Mouse (Mus musculus) liver, embryonic 12.5 days (tissue): ENCODE results near the gene Gm10663. TPM values are rescaled to one million over a fixed set of nuclear protein-coding genes. Genes with fewer than 3 reads are reported as not detected.

Experiments used
- ATAC-seq: fragments of 200-750 bp; cut with Nextera tagmentation; 2 replicates; pipeline ENCODE4 v1.8.0; 2017; ENCODE audit warnings: moderate number of reproducible peaks, mild to moderate bottlenecking, moderate library complexity
- H3K27ac ChIP-seq: fragments of 300-500 bp; sonication (generic); 2 replicates; pipeline ENCODE4 v1.5.1; 2016; ENCODE audit warnings: mild to moderate bottlenecking
- H3K27me3 ChIP-seq: fragments of 300-500 bp; sonication (generic); replicated peaks from 2 replicates; pipeline ENCODE4 v1.6.1; 2016; ENCODE audit warnings: mild to moderate bottlenecking, moderate library complexity
- H3K36me3 ChIP-seq: fragments of 300-500 bp; sonication (generic); 2 replicates; pipeline ENCODE4 v1.6.1; 2016; ENCODE audit warnings: mild to moderate bottlenecking, moderate library complexity
- H3K4me1 ChIP-seq: fragments of 300-500 bp; sonication (generic); 2 replicates; pipeline ENCODE4 v1.6.1; 2016
- H3K4me2 ChIP-seq: fragments of 300-500 bp; sonication (generic); 2 replicates; pipeline ENCODE4 v1.6.1; 2016; ENCODE audit warnings: mild to moderate bottlenecking, moderate library complexity
- H3K4me3 ChIP-seq: fragments of 300-500 bp; sonication (generic); 2 replicates; pipeline ENCODE4 v1.5.1; 2016; ENCODE audit warnings: mild to moderate bottlenecking, moderate library complexity
- H3K9ac ChIP-seq: fragments of 300-500 bp; sonication (generic); 2 replicates; pipeline ENCODE4 v1.6.1; 2016; ENCODE audit warnings: mild to moderate bottlenecking, moderate library complexity
- H3K9me3 ChIP-seq: fragments of 300-500 bp; sonication (generic); replicated peaks from 2 replicates; pipeline ENCODE4 v1.6.1; 2016; ENCODE audit warnings: mild to moderate bottlenecking, moderate library complexity
- WGBS: fragments of 180-500 bp; shearing (Covaris S2); methylation state at CpG from one replicate; pipeline ENCODE4 v1.1.7; 2016; ENCODE audit not compliant: insufficient replicate concordance; 5-methylcytosine and 5-hydroxymethylcytosine counted together
- polyA plus RNA-seq: library from polyadenylated mRNA; unstranded; fragments of >200 nt; fragmentation: Nextera tagmentation; extraction: Ambion mirVana; gene quantifications from 2 replicates; pipeline ENCODE4 v1.2.1, GENCODE M21; 2016

Gm10663 gene
- polyA plus RNA-seq, 1 experiment from 2014 or later: not detected

DNA sequence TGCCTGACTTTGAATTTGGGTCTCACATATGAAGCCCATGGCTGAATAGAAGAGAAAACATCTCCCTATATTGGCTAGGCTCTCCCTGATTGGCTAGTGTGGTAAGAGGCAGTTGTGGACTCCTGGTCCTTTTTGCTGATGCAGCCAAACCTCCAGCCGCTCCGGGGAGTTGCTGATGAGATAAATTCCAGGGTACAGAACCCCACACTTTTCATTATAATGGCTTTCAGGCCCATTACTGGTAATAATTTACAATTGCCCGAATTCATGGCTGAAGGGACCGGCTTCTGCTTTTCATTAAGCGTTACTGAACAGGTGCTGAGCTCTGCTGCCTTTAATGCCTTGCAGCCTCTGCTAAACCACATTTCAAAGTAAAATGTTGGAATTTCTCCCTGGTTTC, 20.9 kb upstream of the Gm10663 start:
- no peak overlapping the region for H3K27ac ChIP-seq
- no peak overlapping the region for H3K4me3 ChIP-seq
- no peaks in the 10 kb centered on the region for H3K9me3 ChIP-seq
- ATAC-seq: no peak
- H3K36me3 ChIP-seq: no peaks in the 10 kb centered on the region
- H3K9ac ChIP-seq: no peak overlapping the region
- H3K4me1 ChIP-seq: no peaks in the 10 kb centered on the region
- no peaks in the 10 kb centered on the region for H3K27me3 ChIP-seq
- 65% methylated on average over 5 of the region's 5 CpGs for WGBS
- H3K4me2 ChIP-seq: no peak overlapping the region

DNA sequence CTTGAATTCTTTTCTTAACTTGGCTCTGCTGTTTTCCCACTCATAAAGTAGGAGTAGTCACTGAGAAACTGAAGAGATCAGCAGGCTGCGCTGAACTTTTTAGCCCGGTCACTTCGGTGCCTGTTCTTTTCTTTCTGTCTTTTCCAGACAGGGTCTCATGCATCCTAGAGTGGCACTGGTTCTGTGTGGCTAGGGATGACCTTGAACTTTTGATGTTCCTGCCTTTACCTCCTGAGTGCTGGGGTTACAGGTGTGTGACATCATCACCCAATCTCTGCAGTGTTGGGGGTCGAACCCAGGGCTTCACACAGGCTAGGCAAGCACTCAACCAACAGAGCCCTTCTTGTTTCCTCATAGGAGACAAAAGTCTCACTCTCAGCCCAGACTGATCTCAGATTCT, 18.1 kb upstream of the Gm10663 start:
- Histone ChIP-seq H3K27ac (no peak overlapping the region), H3K36me3 (no peaks in the 10 kb centered on the region), H3K9ac (no peak overlapping the region), H3K4me1 (no peaks in the 10 kb centered on the region), H3K4me2 (no peak overlapping the region), H3K4me3 (no peak overlapping the region), H3K9me3 (no peaks in the 10 kb centered on the region), H3K27me3 (no peaks in the 10 kb centered on the region)
- 72% methylated on average over 4 of the region's 4 CpGs for WGBS
- ATAC-seq: no peak

DNA sequence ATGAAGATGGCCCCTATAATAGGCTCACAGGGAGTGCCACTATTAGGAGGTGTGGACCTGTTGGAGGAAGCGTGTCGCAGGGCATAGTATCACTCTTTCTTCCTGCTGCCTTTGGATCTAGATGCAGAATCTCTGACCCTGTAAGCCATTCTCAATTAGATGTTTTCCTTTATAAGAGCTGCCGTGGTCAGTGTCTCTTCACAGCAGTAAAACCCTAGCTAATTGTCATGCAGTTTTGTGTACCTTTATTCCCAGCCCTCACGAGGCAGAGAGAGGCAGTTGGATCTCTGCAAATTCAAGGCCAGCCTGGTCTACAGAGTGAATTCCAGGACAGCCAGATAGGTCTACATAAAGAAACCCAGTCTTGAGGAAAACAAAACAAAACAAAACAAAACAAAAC, 12.6 kb upstream of the Gm10663 start:
- no peak for ATAC-seq
- H3K4me1 ChIP-seq: no peaks in the 10 kb centered on the region
- H3K9me3 ChIP-seq: no peaks in the 10 kb centered on the region
- no peak overlapping the region for H3K27ac ChIP-seq
- H3K4me3 ChIP-seq: no peak overlapping the region
- H3K36me3 ChIP-seq: no peaks in the 10 kb centered on the region
- WGBS: 66% methylated on average over 4 of the region's 4 CpGs
- H3K9ac ChIP-seq: no peak overlapping the region
- no peaks in the 10 kb centered on the region for H3K27me3 ChIP-seq
- H3K4me2 ChIP-seq: no peak overlapping the region

DNA sequence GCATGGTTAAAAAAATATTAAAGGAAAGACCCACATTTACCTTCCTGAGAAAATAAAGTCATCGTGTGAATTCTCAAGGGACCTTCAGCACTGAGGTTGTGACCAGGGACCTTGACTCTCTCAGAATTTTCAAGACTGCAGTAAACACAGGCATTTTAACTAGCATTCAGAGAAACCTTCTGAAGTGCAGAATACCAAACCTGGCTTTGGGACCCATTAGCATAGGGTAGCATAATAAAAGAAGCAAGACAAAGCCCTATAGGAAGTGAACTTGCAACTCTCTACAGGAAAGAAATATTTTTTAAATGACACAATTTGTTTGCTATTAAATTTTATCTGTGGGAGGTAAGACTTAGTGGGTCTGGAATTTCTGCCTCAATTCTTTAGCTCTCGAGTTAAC, 10.8 kb upstream of the Gm10663 start:
- Histone ChIP-seq H3K4me2 (no peak overlapping the region), H3K4me3 (no peak overlapping the region), H3K27ac (no peak overlapping the region), H3K27me3 (no peaks in the 10 kb centered on the region), H3K4me1 (no peaks in the 10 kb centered on the region), H3K9ac (no peak overlapping the region), H3K36me3 (no peaks in the 10 kb centered on the region), H3K9me3 (no peaks in the 10 kb centered on the region)
- WGBS: 46% methylated on average over 2 of the region's 2 CpGs
- ATAC-seq: no peak

DNA sequence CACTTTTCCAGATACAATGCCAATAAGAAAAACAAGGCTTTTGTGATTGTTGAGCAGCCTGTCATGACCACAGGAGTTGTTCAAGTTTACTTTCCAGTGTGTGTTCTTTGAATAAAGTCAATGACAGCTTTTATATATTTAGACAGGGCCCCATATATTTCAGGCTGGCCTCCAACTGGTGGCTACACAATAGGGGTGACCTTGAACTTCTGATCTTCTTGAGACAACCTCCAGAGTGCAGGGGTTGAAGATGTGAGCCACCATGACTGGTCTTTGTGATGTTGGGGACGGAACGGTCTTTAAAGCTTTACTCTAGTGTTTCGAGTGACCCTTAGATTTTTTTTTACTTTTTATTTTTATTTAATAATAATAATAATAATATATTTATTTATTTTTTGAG, 9.2 kb upstream of the Gm10663 start:
- Histone ChIP-seq H3K27me3 (no peaks in the 10 kb centered on the region), H3K27ac (no peak overlapping the region), H3K4me3 (no peak overlapping the region), H3K36me3 (no peaks in the 10 kb centered on the region), H3K4me1 (no peaks in the 10 kb centered on the region), H3K4me2 (no peak overlapping the region), H3K9ac (no peak overlapping the region), H3K9me3 (no peaks in the 10 kb centered on the region)
- ATAC-seq: no peak
- WGBS: 90% methylated on average over 3 of the region's 3 CpGs

DNA sequence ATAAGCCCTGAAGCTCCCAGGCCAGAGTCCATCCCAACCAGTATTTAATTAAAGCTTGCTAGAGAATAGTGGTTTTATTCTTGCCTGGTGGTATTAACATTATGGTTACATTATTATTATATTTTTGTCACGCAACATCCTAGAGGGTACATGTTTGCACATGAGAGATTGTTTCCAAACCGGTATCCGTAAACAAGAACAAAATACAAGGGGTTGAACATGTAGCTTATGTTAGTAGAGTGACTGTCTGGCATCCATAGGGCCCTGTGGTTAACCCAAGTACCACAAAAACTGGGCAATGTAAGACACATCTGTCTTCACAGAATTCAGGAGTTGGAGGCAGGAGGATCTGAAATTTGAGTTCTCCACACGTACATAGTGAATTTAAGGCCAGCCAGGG, 7.8 kb upstream of the Gm10663 start:
- WGBS: 77% methylated on average over 4 of the region's 4 CpGs
- H3K4me2 ChIP-seq: no peak overlapping the region
- no peaks in the 10 kb centered on the region for H3K4me1 ChIP-seq

DNA sequence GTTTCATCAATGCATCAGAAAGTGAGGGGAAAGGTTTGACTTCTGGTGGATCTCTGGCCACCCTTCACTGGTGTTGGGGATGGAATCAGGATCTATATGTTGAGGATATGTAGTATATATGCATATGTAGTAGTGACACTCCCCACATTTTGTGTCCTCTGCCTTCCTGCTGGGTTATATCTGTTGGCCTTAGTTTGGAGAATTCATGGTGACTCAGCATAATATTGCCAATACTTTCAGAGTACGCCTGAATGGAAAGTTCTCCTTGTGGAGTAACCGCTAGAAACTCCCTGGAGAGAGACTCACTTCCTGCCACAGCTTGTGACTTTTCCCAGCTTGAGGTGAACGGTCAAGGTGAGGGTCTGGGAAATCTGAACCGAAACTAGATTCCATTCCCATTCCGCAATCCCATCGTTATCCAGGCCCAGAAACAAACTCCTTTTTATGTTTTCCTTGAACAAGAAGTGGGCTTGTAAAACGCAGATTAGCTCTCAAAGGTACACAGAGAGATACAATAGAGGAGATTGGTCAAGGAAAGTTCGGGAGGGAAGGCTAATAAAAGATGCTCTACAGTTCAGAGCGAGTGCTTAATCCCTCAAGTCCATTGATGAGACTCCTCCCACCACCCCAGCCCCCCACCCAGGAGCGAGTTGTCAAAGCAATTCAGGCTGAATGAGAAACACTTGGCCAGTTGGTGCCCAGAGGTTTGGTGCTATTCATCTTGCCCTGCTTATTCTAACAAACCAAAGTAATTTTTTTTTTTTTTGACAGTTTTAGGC, 7.0 kb upstream of the Gm10663 start:
- WGBS: 56% methylated on average over 10 of the region's 10 CpGs
- ATAC-seq: no peak
- no peak overlapping the region for H3K4me3 ChIP-seq

More for the DNA sequence above, 7.8 kb upstream of the Gm10663 start:
- H3K36me3 ChIP-seq: no peaks in the 10 kb centered on the region
- no peaks in the 10 kb centered on the region for H3K27me3 ChIP-seq
- H3K9ac ChIP-seq: no peak overlapping the region
- ATAC-seq: no peak
- no peak overlapping the region for H3K4me3 ChIP-seq
- no peak overlapping the region for H3K27ac ChIP-seq
- no peaks in the 10 kb centered on the region for H3K9me3 ChIP-seq

DNA sequence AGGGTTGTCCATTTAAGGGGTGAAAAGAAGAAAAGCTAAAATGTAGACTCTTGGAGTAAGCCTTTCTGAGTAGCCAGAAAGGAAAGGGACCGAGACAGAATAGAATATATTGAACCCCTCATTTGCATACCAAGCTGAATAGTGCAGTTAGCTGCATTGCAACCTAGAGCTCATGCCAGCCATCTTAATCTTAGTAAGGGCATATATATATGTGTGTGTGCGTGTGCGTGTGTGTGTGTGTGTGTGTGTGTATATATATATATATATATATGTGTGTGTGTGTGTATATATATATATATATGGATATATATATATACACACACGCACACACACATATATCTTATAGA, 6.4 kb upstream of the Gm10663 start:
- 73% methylated on average over 4 of the region's 4 CpGs for WGBS
- no peak overlapping the region for H3K9ac ChIP-seq
- H3K9me3 ChIP-seq: no peaks in the 10 kb centered on the region
- H3K27ac ChIP-seq: no peak overlapping the region
- H3K36me3 ChIP-seq: no peaks in the 10 kb centered on the region
- no peak for ATAC-seq
- H3K4me3 ChIP-seq: no peak overlapping the region
- H3K4me1 ChIP-seq: no peaks in the 10 kb centered on the region
- H3K27me3 ChIP-seq: no peaks in the 10 kb centered on the region
- no peak overlapping the region for H3K4me2 ChIP-seq

More for the DNA sequence above, 7.0 kb upstream of the Gm10663 start:
- Histone ChIP-seq H3K36me3 (no peaks in the 10 kb centered on the region), H3K4me2 (no peak overlapping the region), H3K27me3 (no peaks in the 10 kb centered on the region), H3K9ac (no peak overlapping the region), H3K27ac (no peak overlapping the region), H3K9me3 (no peaks in the 10 kb centered on the region), H3K4me1 (no peaks in the 10 kb centered on the region)

DNA sequence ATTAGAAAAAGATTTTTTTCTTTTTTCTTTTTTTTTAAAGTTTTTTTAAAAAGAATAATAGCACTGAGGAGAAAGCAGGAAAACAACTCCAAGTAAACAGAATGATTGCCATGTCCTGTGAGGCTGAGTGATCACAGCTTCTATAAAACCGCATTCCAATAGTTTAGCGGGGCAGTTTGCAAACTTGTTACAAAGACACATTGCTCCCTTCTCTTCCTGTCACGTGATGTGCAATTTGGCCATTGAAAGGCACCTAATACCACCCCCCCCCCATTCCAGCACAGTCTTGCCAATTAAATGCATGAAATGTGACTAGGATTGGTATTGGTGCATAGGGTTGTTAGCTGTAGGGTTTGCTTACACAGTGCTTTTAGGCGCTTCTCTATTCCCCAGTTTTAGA, 3.8 kb upstream of the Gm10663 start:
- Histone ChIP-seq H3K27me3 (no peaks in the 10 kb centered on the region), H3K4me2 (no peak overlapping the region), H3K27ac (no peak overlapping the region), H3K9ac (no peak overlapping the region), H3K4me3 (no peak overlapping the region), H3K4me1 (no peaks in the 10 kb centered on the region), H3K36me3 (no peaks in the 10 kb centered on the region), H3K9me3 (no peaks in the 10 kb centered on the region)
- no peak for ATAC-seq
- WGBS: 68% methylated on average over 4 of the region's 4 CpGs

DNA sequence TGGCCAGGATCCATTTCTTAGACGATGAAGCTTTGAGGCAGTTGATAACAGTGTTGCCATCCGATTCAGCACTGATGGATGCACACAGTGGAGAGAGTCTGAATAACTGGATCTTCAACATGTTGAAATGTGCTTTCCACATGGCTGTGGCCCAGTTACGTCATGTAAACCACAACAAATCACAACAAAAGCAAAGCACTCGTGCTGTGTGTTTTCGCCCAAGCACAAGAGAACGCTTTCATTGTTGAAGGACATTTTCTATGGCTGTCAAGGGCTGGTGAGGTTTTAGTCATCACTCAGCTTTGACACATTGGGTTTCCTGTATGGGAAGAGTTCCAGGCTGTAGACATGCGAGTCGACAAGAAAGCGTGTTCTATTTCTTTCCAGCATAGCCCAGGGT, 5.9 kb downstream of the Gm10663 start:
- H3K4me2 ChIP-seq: no peak overlapping the region
- H3K4me1 ChIP-seq: no peaks in the 10 kb centered on the region
- no peaks in the 10 kb centered on the region for H3K27me3 ChIP-seq
- H3K36me3 ChIP-seq: no peaks in the 10 kb centered on the region
- no peak overlapping the region for H3K9ac ChIP-seq
- H3K27ac ChIP-seq: no peak overlapping the region
- H3K9me3 ChIP-seq: no peaks in the 10 kb centered on the region
- ATAC-seq: no peak
- H3K4me3 ChIP-seq: no peak overlapping the region
- 56% methylated on average over 9 of the region's 9 CpGs for WGBS

DNA sequence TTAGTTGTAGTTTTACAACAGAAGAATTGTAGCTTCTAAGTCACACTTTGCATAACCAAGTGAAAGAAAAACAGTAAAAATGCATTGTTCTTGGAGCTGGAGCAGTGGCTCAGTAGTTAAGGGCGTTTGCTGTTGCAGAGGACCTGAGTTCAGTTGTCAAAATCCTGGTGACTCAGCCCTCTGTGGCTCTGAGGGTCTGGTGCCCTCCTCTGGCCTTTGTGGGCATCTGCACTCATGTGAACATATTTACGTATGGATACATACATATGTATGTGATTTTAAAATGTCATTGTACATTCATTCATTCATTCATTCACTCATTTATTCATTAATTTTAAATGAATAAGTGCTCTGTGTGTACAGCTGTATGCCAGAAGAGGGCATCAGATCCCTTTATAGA, 10.8 kb downstream of the Gm10663 start:
- Histone ChIP-seq H3K27me3 (no peaks in the 10 kb centered on the region), H3K27ac (no peak overlapping the region), H3K4me1 (no peaks in the 10 kb centered on the region), H3K9ac (no peak overlapping the region), H3K4me3 (no peak overlapping the region), H3K4me2 (no peak overlapping the region), H3K9me3 (no peaks in the 10 kb centered on the region), H3K36me3 (no peaks in the 10 kb centered on the region)
- ATAC-seq: no peak
- WGBS: 62% methylated on average over 2 of the region's 2 CpGs

DNA sequence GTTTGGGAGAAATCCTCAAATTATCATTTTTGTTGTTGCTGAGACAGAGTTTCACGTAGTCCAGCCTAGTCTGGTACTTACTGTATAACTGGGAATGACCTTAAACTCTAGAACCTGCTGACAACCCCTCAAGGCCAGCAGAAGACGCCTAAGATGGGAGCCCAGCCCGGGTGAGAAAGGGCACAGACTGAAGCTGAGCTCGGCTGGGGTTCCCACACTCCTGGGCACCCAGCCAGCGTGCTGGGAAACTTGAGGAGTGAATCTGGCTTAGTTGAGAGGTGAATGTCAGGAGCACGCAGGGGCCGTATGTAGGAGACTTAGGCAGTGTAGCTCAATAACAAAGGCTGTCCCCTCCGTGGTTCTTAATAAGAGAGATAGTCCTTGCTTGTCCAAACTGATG, 12.9 kb downstream of the Gm10663 start:
- Histone ChIP-seq H3K9me3 (no peaks in the 10 kb centered on the region), H3K4me3 (no peak overlapping the region), H3K27ac (no peak overlapping the region), H3K9ac (no peak overlapping the region), H3K27me3 (no peaks in the 10 kb centered on the region), H3K4me1 (no peaks in the 10 kb centered on the region), H3K36me3 (no peaks in the 10 kb centered on the region), H3K4me2 (no peak overlapping the region)
- WGBS: 67% methylated on average over 8 of the region's 8 CpGs
- no peak for ATAC-seq

DNA sequence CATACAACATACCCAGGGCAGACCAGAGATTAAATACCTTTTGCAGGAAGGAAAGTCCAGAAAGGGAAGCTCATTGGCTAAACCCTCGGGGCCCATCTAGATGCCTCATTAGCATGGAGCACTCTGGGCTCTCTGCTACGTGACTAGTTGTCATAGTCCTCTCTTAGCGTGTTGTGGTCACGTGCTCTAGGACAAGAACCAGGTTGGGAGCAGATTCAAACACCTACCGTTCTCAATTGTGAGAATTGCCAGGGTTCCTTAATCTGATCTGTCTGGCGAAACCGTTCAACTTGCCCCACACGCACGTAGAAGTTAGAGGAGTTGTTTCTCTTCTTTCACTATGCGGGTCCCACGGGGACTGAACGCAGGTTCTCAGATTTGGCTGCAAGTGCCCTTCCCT, 13.3 kb downstream of the Gm10663 start:
- no peak overlapping the region for H3K9ac ChIP-seq
- 80% methylated on average over 12 of the region's 12 CpGs for WGBS
- no peak overlapping the region for H3K4me3 ChIP-seq
- no peaks in the 10 kb centered on the region for H3K36me3 ChIP-seq
- H3K4me2 ChIP-seq: no peak overlapping the region
- no peak overlapping the region for H3K27ac ChIP-seq
- ATAC-seq: no peak
- H3K9me3 ChIP-seq: no peaks in the 10 kb centered on the region
- H3K27me3 ChIP-seq: no peaks in the 10 kb centered on the region
- H3K4me1 ChIP-seq: no peaks in the 10 kb centered on the region
